Mouse (Mus musculus) midbrain, embryonic 11.5 days (tissue): ENCODE data around the gene Krt15. TPM values are rescaled to one million over a fixed set of nuclear protein-coding genes. Genes with fewer than 3 reads are reported as not detected.

Experiments
- ATAC-seq: fragments of 200-750 bp; cut with Nextera tagmentation; 2 replicates; pipeline ENCODE4 v1.8.0; 2017; ENCODE audit warnings: moderate TSS enrichment, moderate library complexity; ENCODE audit not compliant: low FRiP score
- DNase-seq: peaks from one replicate; pipeline ENCODE4 v3.0.0; 2015; ENCODE audit warnings: low spot score; ENCODE audit errors: missing footprints
- H3K27ac ChIP-seq: fragments of 300-500 bp; sonication (generic); 2 replicates; pipeline ENCODE4 v1.5.1; 2014; ENCODE audit warnings: low read depth, low read length
- H3K27me3 ChIP-seq: fragments of 300-500 bp; sonication (generic); 2 replicates; pipeline ENCODE4 v1.6.1; 2014; ENCODE audit warnings: mild to moderate bottlenecking, low read length, moderate library complexity, mixed read lengths; ENCODE audit not compliant: control insufficient read depth, insufficient read depth
- H3K36me3 ChIP-seq: fragments of 300-500 bp; sonication (generic); 2 replicates; pipeline ENCODE4 v1.6.1; 2014; ENCODE audit warnings: mild to moderate bottlenecking, low read length, moderate library complexity, mixed read lengths; ENCODE audit not compliant: control insufficient read depth, insufficient read depth
- H3K4me1 ChIP-seq: fragments of 300-500 bp; sonication (generic); 2 replicates; pipeline ENCODE4 v1.6.1; 2014; ENCODE audit warnings: low read length; ENCODE audit not compliant: control insufficient read depth, insufficient read depth
- H3K4me2 ChIP-seq: fragments of 300-500 bp; sonication (generic); 2 replicates; pipeline ENCODE4 v1.6.1; 2014; ENCODE audit warnings: mild to moderate bottlenecking, moderate library complexity
- H3K4me3 ChIP-seq: fragments of 300-500 bp; sonication (generic); 2 replicates; pipeline ENCODE4 v1.5.1; 2014; ENCODE audit warnings: low read depth, low read length
- H3K9ac ChIP-seq: fragments of 300-500 bp; sonication (generic); 2 replicates; pipeline ENCODE4 v1.6.1; 2014; ENCODE audit warnings: low read length
- H3K9me3 ChIP-seq: fragments of 300-500 bp; sonication (generic); 2 replicates; pipeline ENCODE4 v1.6.1; 2016; ENCODE audit warnings: low read length; ENCODE audit not compliant: control insufficient read depth
- WGBS: fragments of 180-500 bp; shearing (Covaris S2); extraction: QIAGEN DNeasy Blood & Tissue Kit; methylation state at CpG from one replicate; pipeline ENCODE4 v1.1.7; 2014; 5-methylcytosine and 5-hydroxymethylcytosine counted together
- polyA plus RNA-seq: library from polyadenylated mRNA; unstranded; fragments of >200 nt; fragmentation: Nextera tagmentation; extraction: Ambion mirVana; gene quantifications from 2 replicates; pipeline ENCODE4 v1.2.1, GENCODE M21; 2014

Gene Krt15
- polyA plus RNA-seq: 0.65 and 0.89 TPM in 2 replicates

GRCm38 (mm10) chr11:100135731-100136130, at the start of gene Krt15:
Krt15 (minus strand) TSS chr11:100135928.
- Histone ChIP-seq H3K9ac (no peak within 1 kb of the TSS), H3K4me1 (peaks cover 19% of the 10 kb centered on the region), H3K4me2 (no peak within 1 kb of the TSS), H3K9me3 (no peaks in the 10 kb centered on the region), H3K36me3 (no peaks in the 10 kb centered on the region), H3K27me3 (no peaks in the 10 kb centered on the region), H3K27ac (no peak within 1 kb of the TSS), H3K4me3 (no peak within 1 kb of the TSS)
- no peak for ATAC-seq
- no peak for DNase-seq
- 66% methylated on average over 7 of the region's 7 CpGs for WGBS

GRCm38 (mm10) chr11:100181725-100182124, 46.0 kb upstream of the Krt15 start:
- Histone ChIP-seq H3K9me3 (no peaks in the 10 kb centered on the region), H3K4me3 (no peak overlapping the region), H3K4me2 (no peak overlapping the region), H3K9ac (no peak overlapping the region), H3K27me3 (no peaks in the 10 kb centered on the region), H3K36me3 (no peaks in the 10 kb centered on the region), H3K27ac (no peak overlapping the region), H3K4me1 (no peaks in the 10 kb centered on the region)
- DNase-seq (no peak), ATAC-seq (no peak)
- WGBS: 82% methylated on average over 7 of the region's 7 CpGs

GRCm38 (mm10) chr11:100179260-100179659, 43.5 kb upstream of the Krt15 start:
- Histone ChIP-seq H3K36me3 (no peaks in the 10 kb centered on the region), H3K4me3 (no peak overlapping the region), H3K9ac (no peak overlapping the region), H3K27ac (no peak overlapping the region), H3K4me1 (no peaks in the 10 kb centered on the region), H3K4me2 (no peak overlapping the region), H3K27me3 (no peaks in the 10 kb centered on the region), H3K9me3 (no peaks in the 10 kb centered on the region)
- ATAC-seq: no peak
- no peak for DNase-seq
- WGBS: 83% methylated on average over 3 of the region's 3 CpGs

- Histone ChIP-seq H3K27ac (no peak overlapping the region), H3K36me3 (no peaks in the 10 kb centered on the region), H3K4me1 (no peaks in the 10 kb centered on the region), H3K4me2 (no peak overlapping the region), H3K9ac (no peak overlapping the region), H3K4me3 (no peak overlapping the region), H3K9me3 (no peaks in the 10 kb centered on the region), H3K27me3 (no peaks in the 10 kb centered on the region)
- ATAC-seq: no peak
- 84% methylated on average over 5 of the region's 5 CpGs for WGBS
- DNase-seq: no peak
Measured at GRCm38 (mm10) chr11:100178307-100178706, 42.6 kb upstream of the Krt15 start.

- WGBS: 80% methylated on average over 9 of the region's 9 CpGs
- H3K9ac ChIP-seq: no peak overlapping the region
- H3K27me3 ChIP-seq: no peaks in the 10 kb centered on the region
- no peak overlapping the region for H3K27ac ChIP-seq
- no peak overlapping the region for H3K4me2 ChIP-seq
- H3K9me3 ChIP-seq: no peaks in the 10 kb centered on the region
- ATAC-seq: no peak
- no peaks in the 10 kb centered on the region for H3K36me3 ChIP-seq
- no peak for DNase-seq
- H3K4me3 ChIP-seq: no peak overlapping the region
- H3K4me1 ChIP-seq: no peaks in the 10 kb centered on the region
Measured at GRCm38 (mm10) chr11:100176791-100177190, 41.1 kb upstream of the Krt15 start.

GRCm38 (mm10) chr11:100168765-100169762, 33.3 kb upstream of the Krt15 start:
- 36% methylated on average over 14 of the region's 14 CpGs for WGBS
- no peaks in the 10 kb centered on the region for H3K36me3 ChIP-seq
- no peak overlapping the region for H3K4me2 ChIP-seq
- H3K9ac ChIP-seq: no peak overlapping the region
- peak; percentile 99 for DNase-seq
- H3K4me3 ChIP-seq: no peak overlapping the region
- H3K27ac ChIP-seq: no peak overlapping the region
- H3K4me1 ChIP-seq: no peaks in the 10 kb centered on the region
- peak; percentile 57; the same call in 1 of the 2 replicates for ATAC-seq
- no peaks in the 10 kb centered on the region for H3K9me3 ChIP-seq
- no peaks in the 10 kb centered on the region for H3K27me3 ChIP-seq

GRCm38 (mm10) chr11:100168071-100168470, 32.3 kb upstream of the Krt15 start:
- WGBS: 89% methylated on average over 8 of the region's 8 CpGs
- H3K4me1 ChIP-seq: no peaks in the 10 kb centered on the region
- no peak overlapping the region for H3K4me2 ChIP-seq
- no peak for DNase-seq
- H3K27ac ChIP-seq: no peak overlapping the region
- no peaks in the 10 kb centered on the region for H3K36me3 ChIP-seq
- H3K9me3 ChIP-seq: no peaks in the 10 kb centered on the region
- H3K4me3 ChIP-seq: no peak overlapping the region
- no peak overlapping the region for H3K9ac ChIP-seq
- H3K27me3 ChIP-seq: no peaks in the 10 kb centered on the region
- ATAC-seq: no peak

- DNase-seq (no peak), ATAC-seq (no peak)
- no peak overlapping the region for H3K9ac ChIP-seq
- H3K36me3 ChIP-seq: no peaks in the 10 kb centered on the region
- H3K4me1 ChIP-seq: no peaks in the 10 kb centered on the region
- no peak overlapping the region for H3K4me2 ChIP-seq
- no peak overlapping the region for H3K4me3 ChIP-seq
- 70% methylated on average over 7 of the region's 7 CpGs for WGBS
- no peaks in the 10 kb centered on the region for H3K9me3 ChIP-seq
- H3K27ac ChIP-seq: no peak overlapping the region
- H3K27me3 ChIP-seq: no peaks in the 10 kb centered on the region
Measured at GRCm38 (mm10) chr11:100164392-100164791, 28.7 kb upstream of the Krt15 start.

GRCm38 (mm10) chr11:100157908-100158477, 22.3 kb upstream of the Krt15 start:
- no peak for DNase-seq

More at GRCm38 (mm10) chr11:100157908-100158477, 22.3 kb upstream of the Krt15 start:
- no peak for ATAC-seq
- WGBS: 68% methylated on average over 6 of the region's 6 CpGs
- Histone ChIP-seq H3K27ac (no peak overlapping the region), H3K9ac (no peak overlapping the region), H3K4me2 (no peak overlapping the region), H3K9me3 (no peaks in the 10 kb centered on the region), H3K27me3 (no peaks in the 10 kb centered on the region), H3K4me1 (no peaks in the 10 kb centered on the region), H3K4me3 (no peak overlapping the region), H3K36me3 (no peaks in the 10 kb centered on the region)
